Mouse (Mus musculus) embryonic facial prominence, embryonic 14.5 days (tissue): ENCODE data around the gene Zfp57. TPM values are rescaled to one million over a fixed set of nuclear protein-coding genes. Genes with fewer than 3 reads are reported as not detected.

Experiments used
- ATAC-seq: fragments of 200-750 bp; cut with Nextera tagmentation; 2 replicates; pipeline ENCODE4 v1.8.0; 2017; ENCODE audit warnings: low read depth, moderate number of reproducible peaks, moderate TSS enrichment
- DNase-seq: peaks from one replicate; pipeline ENCODE4 v3.0.0-alpha.2; 2015; ENCODE audit warnings: low spot score
- H3K27ac ChIP-seq: fragments of 300-500 bp; sonication (generic); replicated peaks from 2 replicates; pipeline ENCODE4 v1.5.1; 2014; ENCODE audit warnings: low read depth, mild to moderate bottlenecking, low read length, moderate library complexity
- H3K27me3 ChIP-seq: fragments of 300-500 bp; sonication (generic); replicated peaks from 2 replicates; pipeline ENCODE4 v1.6.1; 2014; ENCODE audit warnings: low read length; ENCODE audit not compliant: control insufficient read depth, insufficient read depth
- H3K36me3 ChIP-seq: fragments of 300-500 bp; sonication (generic); 2 replicates; pipeline ENCODE4 v1.6.1; 2014; ENCODE audit warnings: low read length, mixed read lengths; ENCODE audit not compliant: control insufficient read depth, insufficient read depth
- H3K4me1 ChIP-seq: fragments of 300-500 bp; sonication (generic); 2 replicates; pipeline ENCODE4 v1.6.1; 2014; ENCODE audit warnings: antibody characterized with exemption, low read length; ENCODE audit not compliant: control insufficient read depth, insufficient read depth
- H3K4me2 ChIP-seq: fragments of 300-500 bp; sonication (generic); 2 replicates; pipeline ENCODE4 v1.6.1; 2014; ENCODE audit warnings: low read depth, mild to moderate bottlenecking, low read length, moderate library complexity, mixed read lengths
- H3K4me3 ChIP-seq: fragments of 300-500 bp; sonication (generic); 2 replicates; pipeline ENCODE4 v1.5.1; 2014; ENCODE audit warnings: low read depth, mild to moderate bottlenecking, low read length
- H3K9ac ChIP-seq: fragments of 300-500 bp; sonication (generic); 2 replicates; pipeline ENCODE4 v1.6.1; 2014; ENCODE audit warnings: low read depth, mild to moderate bottlenecking, low read length, moderate library complexity, mixed read lengths
- H3K9me3 ChIP-seq: fragments of 300-500 bp; sonication (generic); 2 replicates; pipeline ENCODE4 v1.6.1; 2016; ENCODE audit warnings: low read length; ENCODE audit not compliant: control insufficient read depth
- whole genome bisulfite sequencing: fragments of 180-500 bp; shearing (Covaris S2); extraction: QIAGEN DNeasy Blood & Tissue Kit; methylation state at CpG from one replicate; pipeline ENCODE4 v1.1.7; 2014; 5-methylcytosine and 5-hydroxymethylcytosine counted together
- polyA plus RNA-seq: library from polyadenylated mRNA; unstranded; fragments of >200 nt; fragmentation: Nextera tagmentation; extraction: Ambion mirVana; gene quantifications from 2 replicates; pipeline ENCODE4 v1.2.1, GENCODE M21; 2014

Zfp57 gene
- polyA plus RNA-seq = 45.5 and 64.8 TPM in 2 replicates

DNA sequence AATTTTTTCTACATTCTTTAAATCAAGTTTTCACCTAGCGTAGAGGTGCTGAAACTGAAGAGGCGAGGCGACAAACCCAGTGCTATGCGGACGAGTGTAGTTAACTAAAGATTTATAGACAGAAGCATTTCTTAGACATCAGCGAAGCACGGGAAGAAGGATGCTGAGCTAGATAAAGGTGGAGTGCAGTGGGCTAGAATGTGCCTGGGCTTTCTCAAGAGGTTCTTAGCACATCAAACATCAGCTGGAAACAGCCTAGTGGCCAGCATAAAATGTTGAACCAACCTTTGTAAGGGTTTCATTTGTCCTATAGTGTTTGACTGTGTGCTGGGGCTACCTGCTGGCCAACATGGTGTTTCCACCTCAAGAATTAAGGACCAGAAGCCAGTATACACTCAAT lies at the start of gene Zfp57:
Gene Zfp57 (plus strand): TSS at position 301 of the 400 bp plus-strand sequence.
- no peak within 1 kb of the TSS for H3K27ac ChIP-seq
- no peaks in the 10 kb centered on the region for H3K27me3 ChIP-seq
- H3K9me3 ChIP-seq = no peaks in the 10 kb centered on the region
- no peaks in the 10 kb centered on the region for H3K4me1 ChIP-seq
- ATAC-seq (no peak), DNase-seq (no peak)
- H3K4me3 ChIP-seq = peak within 1 kb of the TSS; percentile 79
- H3K36me3 ChIP-seq = peaks cover 9% of the 10 kb centered on the region; the same call in 1 of the 2 replicates
- WGBS = 97% methylated on average over 7 of the region's 7 CpGs
- H3K4me2 ChIP-seq = peak within 1 kb of the TSS; percentile 78
- H3K9ac ChIP-seq = peak within 1 kb of the TSS; percentile 98; the same call in 1 of the 2 replicates

- ATAC-seq (no peak), DNase-seq (no peak)
- peaks cover 11% of the 10 kb centered on the region for H3K4me1 ChIP-seq
- H3K4me2 ChIP-seq = no peak overlapping the region
- no peak overlapping the region for H3K4me3 ChIP-seq
- H3K27me3 ChIP-seq = no peaks in the 10 kb centered on the region
- H3K27ac ChIP-seq = no peak overlapping the region
- no peaks in the 10 kb centered on the region for H3K9me3 ChIP-seq
- 82% methylated on average over 2 of the region's 2 CpGs for WGBS
- H3K9ac ChIP-seq = no peak overlapping the region
- H3K36me3 ChIP-seq = peaks cover 41% of the 10 kb centered on the region
Observed at GRCm38 (mm10) chr17:36952631-36953030, 48.3 kb upstream of the Zfp57 start.

DNA sequence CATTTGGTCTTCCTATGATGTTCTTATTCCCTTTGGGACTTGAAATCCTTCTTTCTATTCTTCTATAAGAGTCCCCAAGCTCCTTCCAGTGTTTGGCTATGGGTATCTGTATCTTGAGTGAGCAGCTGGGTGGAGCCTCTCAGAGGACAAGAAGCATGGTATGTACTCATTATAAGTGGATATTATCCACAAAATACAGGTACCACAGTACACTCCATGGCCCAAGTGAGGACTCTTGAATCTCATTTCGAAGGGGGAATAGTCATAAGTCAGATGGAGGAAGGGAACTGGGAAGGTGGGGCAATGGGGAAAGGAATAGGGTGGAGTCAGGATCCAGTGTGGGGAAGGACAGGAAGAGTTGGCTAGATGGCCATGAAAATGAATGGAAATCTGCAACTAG lies 47.9 kb upstream of the Zfp57 start:
- H3K4me1 ChIP-seq = peaks cover 9% of the 10 kb centered on the region
- WGBS = 92% methylated on average over 1 of the region's 1 CpGs

DNA sequence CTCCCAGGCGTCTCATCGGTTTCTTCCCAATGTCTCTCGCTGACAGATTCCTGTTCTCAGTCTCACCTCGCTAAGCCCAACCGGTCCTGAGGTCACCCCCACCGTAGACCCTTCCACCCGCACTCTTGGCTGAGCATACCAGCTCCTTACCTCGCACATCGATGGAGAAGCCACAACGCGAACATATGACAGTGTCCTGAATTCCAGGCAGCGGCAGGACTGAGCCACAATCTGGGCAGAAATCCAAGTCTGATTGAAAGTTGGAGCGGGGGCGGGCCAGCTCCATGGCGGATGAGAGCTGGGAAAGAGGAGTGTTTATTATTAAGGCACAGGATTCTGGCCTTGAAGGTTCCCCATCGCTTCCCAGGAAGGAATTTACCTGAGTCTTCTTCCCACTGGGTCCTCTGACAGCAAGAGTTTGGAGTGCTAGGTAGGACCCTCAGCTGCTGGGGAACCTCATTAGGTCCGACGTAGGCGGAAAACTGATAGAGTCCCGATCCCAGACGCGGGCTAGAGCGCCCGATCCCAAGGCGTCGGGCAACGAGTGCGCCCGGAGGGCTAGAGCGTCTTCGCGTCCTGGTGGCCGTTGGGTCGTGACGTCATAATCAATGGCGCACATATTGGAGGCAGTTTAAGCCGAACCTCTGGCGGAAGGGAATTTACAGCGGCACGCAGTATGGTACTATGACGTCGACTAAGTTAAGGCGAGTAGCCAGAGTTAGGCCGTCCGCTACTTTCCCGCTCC lies 42.8 kb upstream of the Zfp57 start, which contains the start of the genes Znrd1 and Znrd1as:
Gene Znrd1 (minus strand): TSS at position 561 of the 745 bp plus-strand sequence.
Gene Znrd1as (plus strand): TSS at position 594 of the 745 bp plus-strand sequence.
- Histone ChIP-seq H3K27ac (peak within 1 kb of the TSS; percentile 85), H3K4me1 (peaks cover 7% of the 10 kb centered on the region), H3K9me3 (no peaks in the 10 kb centered on the region), H3K4me2 (peak within 1 kb of the TSS; percentile 82), H3K4me3 (peak within 1 kb of the TSS; percentile 78), H3K9ac (peak within 1 kb of the TSS; percentile 85), H3K27me3 (no peaks in the 10 kb centered on the region), H3K36me3 (peaks cover 30% of the 10 kb centered on the region)
- ATAC-seq (peak; percentile 98), DNase-seq (peak; percentile 99)
- WGBS = under 1% methylated on average over 43 of the region's 46 CpGs

More for the DNA sequence above, 47.9 kb upstream of the Zfp57 start:
- Histone ChIP-seq H3K27ac (no peak overlapping the region), H3K27me3 (no peaks in the 10 kb centered on the region), H3K9ac (no peak overlapping the region), H3K9me3 (no peaks in the 10 kb centered on the region), H3K4me2 (no peak overlapping the region), H3K4me3 (no peak overlapping the region), H3K36me3 (peaks cover 41% of the 10 kb centered on the region)
- ATAC-seq (no peak), DNase-seq (no peak)

- DNase-seq = no peak
- 7% methylated on average over 12 of the region's 12 CpGs for WGBS
Observed at GRCm38 (mm10) chr17:36958884-36959283, 42.1 kb upstream of the Zfp57 start.

DNA sequence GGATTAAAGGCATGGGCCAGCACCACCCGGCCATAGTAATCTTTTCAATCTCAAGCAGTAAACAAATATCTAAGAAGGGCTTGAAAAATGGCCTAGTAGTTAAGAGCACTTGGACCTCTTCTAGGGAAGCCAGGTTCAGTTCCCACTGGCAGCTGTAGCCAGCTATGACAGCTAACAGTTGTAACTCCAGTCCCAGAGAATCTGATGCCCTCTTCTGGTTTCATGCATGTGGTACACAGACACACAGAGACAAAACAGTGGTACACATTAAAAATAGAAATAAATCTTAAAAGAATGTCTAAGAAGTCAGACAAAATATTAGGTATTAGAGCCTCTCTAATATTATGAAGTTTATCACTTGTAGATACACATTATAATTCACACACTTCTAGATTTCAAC lies 39.8 kb upstream of the Zfp57 start:
- no peaks in the 10 kb centered on the region for H3K27me3 ChIP-seq
- no peaks in the 10 kb centered on the region for H3K9me3 ChIP-seq
- no peak overlapping the region for H3K9ac ChIP-seq
- no peak overlapping the region for H3K4me3 ChIP-seq
- H3K36me3 ChIP-seq = peaks cover 8% of the 10 kb centered on the region
- no peak for DNase-seq
- peaks cover 7% of the 10 kb centered on the region for H3K4me1 ChIP-seq
- ATAC-seq = no peak
- H3K27ac ChIP-seq = no peak overlapping the region
- no peak overlapping the region for H3K4me2 ChIP-seq
- WGBS = 71% methylated on average over 1 of the region's 1 CpGs

More at GRCm38 (mm10) chr17:36958884-36959283, 42.1 kb upstream of the Zfp57 start:
- Histone ChIP-seq H3K27ac (no peak overlapping the region; the same call in none of the 2 replicates), H3K4me3 (peak overlapping the region; percentile 78), H3K9ac (peak overlapping the region; percentile 85), H3K4me1 (peaks cover 7% of the 10 kb centered on the region), H3K36me3 (peaks cover 26% of the 10 kb centered on the region), H3K4me2 (peak overlapping the region; percentile 82), H3K9me3 (no peaks in the 10 kb centered on the region), H3K27me3 (no peaks in the 10 kb centered on the region)
- ATAC-seq = no peak

- H3K9ac ChIP-seq = no peak overlapping the region
- no peaks in the 10 kb centered on the region for H3K4me1 ChIP-seq
- H3K27me3 ChIP-seq = no peaks in the 10 kb centered on the region
- H3K9me3 ChIP-seq = no peaks in the 10 kb centered on the region
- no peak overlapping the region for H3K27ac ChIP-seq
- no peak for ATAC-seq
- no peak overlapping the region for H3K4me3 ChIP-seq
- no peaks in the 10 kb centered on the region for H3K36me3 ChIP-seq
- no peak overlapping the region for H3K4me2 ChIP-seq
- 83% methylated on average over 1 of the region's 1 CpGs for WGBS
- DNase-seq = no peak
Observed at GRCm38 (mm10) chr17:36966875-36967274, 34.1 kb upstream of the Zfp57 start.

GRCm38 (mm10) chr17:36970316-36970890 lies 30.6 kb upstream of the Zfp57 start:
- Histone ChIP-seq H3K4me2 (no peak overlapping the region), H3K9ac (no peak overlapping the region), H3K27ac (no peak overlapping the region), H3K36me3 (no peaks in the 10 kb centered on the region), H3K27me3 (no peaks in the 10 kb centered on the region), H3K4me3 (no peak overlapping the region), H3K4me1 (no peaks in the 10 kb centered on the region), H3K9me3 (no peaks in the 10 kb centered on the region)
- WGBS = 83% methylated on average over 14 of the region's 14 CpGs
- DNase-seq (no peak), ATAC-seq (no peak)
